Mouse (Mus musculus) regulatory T cell (primary cell): ENCODE results near the gene Clec11a.

Experiments used
- in situ Hi-C: fragments of 300-600 bp; cut with MboI, MseI; formaldehyde crosslinking; loops from one replicate; pipeline ENCODE4 v1.15.1; 2025; ENCODE audit warnings: high pct_unique_total_duplicates

The Clec11a gene

DNA sequence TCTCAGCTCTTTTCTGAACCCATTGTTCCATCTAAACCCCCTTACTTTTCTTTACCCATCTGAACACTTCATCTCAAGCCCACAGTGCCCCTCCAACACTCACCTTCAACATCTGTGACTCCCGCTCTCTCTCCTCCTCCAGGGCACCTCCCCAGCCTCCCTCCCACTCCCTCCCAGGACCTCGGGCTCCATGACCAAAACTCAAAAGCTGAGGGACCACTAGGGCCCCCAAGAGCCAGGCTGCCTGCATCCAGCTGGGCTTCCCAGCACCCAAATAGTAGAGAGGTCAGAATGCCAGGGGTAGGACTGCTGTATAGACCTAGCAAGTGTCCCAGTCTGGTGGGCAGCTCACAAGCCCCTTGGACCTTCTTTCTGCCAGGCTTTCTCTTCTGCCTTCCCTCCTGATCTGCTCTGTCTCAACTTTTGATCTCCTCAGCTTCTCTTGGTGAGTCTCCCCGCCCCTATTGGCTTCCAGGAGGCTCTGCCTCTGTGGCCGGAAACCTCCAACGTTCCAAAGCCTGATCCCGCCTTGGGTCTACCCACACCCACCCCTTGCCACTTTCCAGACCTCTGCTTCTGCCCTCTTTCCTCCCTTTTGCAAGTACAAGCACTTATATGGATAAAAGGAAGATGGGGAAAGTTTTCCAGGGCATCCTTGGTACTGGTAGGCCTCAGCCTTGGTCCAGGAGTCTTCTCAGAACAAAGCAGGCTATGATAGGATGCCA is at the start of gene Clec11a:
TSS of gene Clec11a (minus strand) at position 387 of the 725 bp plus-strand sequence.
- in situ Hi-C loops, result no loop called here

DNA sequence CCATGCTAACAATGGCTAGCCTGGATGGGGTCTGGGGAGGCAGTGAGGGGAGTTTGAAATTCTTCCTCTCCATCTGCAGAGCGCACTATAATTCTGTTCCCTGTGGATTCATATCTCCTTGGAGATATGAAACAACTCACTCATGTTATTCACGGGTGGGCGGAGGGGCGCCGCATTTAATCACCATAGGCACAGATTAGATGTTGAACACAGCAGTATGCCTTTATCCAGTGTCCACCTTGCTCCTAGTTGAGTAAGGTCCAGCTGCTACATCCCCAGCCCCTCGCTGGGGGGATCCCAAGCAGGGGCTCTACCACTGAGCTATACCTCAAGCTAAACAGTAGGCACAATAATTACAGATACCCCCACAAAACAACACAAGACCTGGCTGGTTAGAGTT is 48.7 kb upstream of the Clec11a start:
- in situ Hi-C loops, result no loop called here

DNA sequence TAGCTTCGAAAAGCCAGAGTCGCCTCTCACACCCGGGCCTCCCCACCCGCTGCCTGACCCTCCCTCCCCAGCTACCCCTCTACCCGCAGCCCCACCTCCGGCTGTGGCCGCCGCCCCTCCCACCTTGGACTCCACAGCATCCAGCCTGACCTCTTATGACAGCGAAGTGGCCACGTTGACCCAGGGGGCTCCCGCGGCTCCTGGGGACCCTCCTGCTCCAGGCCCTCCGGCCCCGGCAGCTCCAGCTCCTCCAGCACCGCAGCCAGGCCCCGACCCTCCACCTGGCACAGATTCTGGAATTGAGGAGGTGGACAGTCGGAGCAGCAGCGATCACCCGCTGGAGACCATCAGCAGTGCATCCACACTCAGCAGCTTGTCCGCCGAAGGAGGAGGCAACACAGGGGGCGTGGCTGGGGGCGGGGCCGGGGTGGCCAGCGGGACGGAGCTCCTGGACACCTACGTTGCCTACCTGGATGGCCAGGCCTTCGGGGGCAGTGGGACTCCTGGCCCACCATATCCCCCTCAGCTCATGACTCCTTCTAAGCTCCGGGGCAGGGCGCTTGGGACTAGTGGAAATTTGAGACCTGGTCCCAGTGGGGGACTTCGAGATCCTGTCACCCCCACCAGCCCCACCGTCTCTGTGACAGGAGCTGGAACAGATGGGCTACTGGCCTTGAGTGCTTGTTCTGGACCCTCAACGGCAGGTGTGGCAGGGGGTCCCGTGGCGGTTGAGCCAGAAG is 47.1 kb upstream of the Clec11a start:
- in situ Hi-C loops, result loop anchor here (5.0 kb wide), 2 partner anchors 41 to 86 kb away; partner anchors contain the start of gene Shank1

DNA sequence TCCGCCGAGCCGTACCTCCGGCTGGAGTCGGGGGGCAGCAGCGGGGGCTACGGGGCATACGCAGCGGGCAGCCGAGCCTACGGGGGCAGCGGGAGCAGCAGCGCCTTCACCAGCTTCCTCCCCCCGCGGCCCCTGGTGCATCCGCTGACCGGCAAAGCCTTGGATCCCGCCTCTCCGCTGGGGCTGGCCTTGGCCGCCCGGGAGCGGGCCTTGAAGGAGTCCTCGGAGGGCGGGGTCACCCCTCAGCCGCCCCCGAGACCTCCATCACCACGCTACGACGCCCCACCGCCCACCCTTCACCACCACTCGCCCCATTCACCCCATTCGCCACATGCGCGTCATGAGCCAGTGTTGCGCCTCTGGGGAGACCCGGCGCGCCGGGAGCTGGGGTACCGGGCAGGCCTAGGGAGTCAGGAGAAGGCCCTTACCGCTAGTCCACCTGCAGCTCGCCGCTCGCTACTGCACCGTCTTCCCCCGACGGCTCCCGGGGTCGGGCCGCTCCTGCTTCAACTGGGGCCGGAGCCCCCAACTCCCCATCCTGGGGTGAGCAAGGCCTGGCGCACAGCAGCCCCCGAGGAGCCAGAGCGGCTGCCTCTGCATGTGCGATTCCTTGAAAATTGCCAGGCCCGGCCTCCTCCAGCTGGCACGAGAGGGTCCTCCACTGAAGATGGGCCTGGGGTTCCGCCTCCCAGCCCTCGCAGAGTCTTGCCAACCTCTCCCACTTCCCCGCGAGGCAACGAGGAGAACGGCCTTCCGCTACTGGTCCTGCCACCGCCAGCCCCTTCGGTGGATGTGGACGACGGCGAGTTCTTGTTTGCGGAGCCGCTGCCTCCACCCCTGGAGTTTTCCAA is 46.3 kb upstream of the Clec11a start:
- in situ Hi-C loops, result loop anchor here (5.0 kb wide), 2 partner anchors 41 to 86 kb away; partner anchors contain the start of gene Shank1

DNA sequence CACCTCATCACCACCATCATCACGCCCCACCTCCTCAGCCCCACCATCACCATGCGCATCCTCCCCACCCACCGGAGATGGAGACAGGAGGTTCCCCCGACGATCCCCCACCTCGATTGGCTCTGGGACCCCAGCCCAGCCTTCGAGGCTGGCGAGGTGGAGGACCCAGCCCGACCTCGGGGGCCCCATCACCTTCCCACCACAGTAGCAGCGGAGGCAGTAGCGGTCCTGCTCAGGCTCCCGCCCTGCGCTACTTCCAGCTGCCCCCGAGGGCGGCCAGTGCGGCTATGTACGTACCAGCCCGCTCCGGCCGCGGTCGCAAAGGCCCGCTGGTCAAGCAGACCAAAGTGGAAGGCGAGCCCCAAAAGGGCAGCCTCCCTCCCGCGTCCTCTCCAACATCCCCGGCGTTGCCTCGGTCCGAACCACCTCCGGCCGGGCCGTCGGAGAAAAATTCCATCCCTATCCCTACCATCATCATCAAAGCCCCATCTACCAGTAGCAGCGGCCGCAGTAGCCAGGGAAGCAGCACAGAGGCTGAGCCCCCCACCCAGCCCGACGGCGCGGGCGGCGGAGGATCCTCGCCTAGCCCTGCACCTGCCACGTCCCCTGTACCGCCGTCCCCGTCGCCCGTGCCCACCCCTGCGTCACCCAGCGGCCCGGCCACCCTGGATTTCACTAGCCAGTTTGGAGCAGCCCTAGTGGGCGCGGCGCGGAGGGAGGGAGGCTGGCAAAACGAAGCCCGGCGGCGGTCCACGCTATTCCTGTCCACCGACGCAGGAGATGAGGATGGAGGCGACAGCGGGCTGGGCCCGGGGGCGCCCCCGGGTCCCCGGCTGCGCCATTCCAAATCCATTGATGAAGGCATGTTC is 45.4 kb upstream of the Clec11a start:
- in situ Hi-C loops, result loop anchor here (5.0 kb wide), 2 partner anchors 40 to 85 kb away; partner anchors contain the start of gene Shank1

DNA sequence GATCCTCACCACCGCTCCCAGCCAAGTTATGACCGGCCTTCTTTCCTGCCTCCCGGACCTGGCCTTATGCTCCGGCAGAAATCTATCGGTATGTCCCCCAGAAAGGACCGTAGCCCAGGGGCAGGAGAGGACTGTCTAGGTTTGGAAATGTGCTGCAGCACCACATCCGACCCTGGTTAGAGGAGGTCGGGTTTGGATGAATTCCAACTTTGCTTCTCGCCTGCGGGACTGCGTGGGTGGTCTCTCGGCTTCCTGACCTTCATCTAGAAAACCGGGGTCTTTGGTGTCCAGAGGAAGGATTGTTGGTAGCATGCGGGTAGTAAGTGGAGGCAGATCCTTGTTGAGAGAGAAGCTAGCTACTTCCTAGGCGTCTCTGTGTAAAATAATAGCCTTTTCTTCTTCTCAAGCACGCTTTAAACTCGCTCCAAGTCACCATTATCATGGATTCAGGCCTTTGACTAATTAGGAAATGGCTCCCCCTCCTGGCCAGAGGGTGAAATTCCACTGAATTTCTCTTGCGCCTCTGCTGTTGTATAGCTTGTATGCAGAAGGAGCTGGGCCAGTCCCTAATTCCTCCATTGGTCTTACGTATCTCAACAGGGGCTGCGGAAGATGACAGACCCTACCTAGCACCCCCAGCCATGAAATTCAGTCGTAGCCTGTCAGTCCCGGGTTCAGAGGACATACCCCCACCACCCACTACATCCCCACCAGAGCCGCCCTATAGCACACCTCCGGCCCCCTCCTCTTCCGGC is 44.4 kb upstream of the Clec11a start:
- in situ Hi-C loops, result loop anchor here (5.0 kb wide), 2 partner anchors 39 to 84 kb away; partner anchors contain the start of gene Shank1

DNA sequence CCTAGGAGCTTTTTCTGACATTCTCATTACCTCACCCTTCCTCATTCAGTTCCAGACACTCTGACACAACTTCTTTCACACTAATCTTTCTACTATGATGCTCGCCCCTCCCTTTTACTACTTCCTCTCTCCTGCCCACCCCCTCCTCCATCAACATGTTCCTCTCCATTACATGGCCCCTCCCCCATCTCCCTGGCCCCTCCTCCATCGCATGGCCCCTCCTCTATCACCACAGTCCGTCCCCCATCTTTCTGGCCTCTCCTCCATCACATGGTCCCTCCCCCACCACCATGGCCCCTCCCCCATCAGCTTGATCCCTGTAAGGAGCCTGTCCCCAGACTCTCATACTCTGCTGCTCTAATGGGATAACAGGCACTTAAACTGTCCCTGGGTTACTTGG is 42.3 kb upstream of the Clec11a start:
- in situ Hi-C loops, result no loop called here

DNA sequence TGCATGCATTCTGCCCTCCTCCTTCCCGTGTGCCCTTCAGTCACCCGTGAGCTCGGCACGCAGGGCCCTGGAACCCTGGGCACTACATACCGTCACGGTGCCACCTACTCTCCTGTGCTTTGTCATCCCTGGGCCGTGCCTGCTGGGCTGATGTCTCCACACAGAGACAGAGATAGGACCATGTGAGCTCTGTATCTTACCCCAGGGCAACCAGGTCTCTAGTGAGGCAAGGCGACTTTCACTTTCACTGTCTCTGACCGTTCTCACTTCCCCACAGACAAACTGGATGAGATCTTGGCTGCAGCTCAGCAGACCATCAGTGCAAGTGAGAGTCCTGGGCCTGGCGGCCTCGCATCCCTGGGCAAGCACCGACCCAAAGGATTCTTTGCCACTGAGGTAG is 37.9 kb upstream of the Clec11a start:
- in situ Hi-C loops, result no loop called here

DNA sequence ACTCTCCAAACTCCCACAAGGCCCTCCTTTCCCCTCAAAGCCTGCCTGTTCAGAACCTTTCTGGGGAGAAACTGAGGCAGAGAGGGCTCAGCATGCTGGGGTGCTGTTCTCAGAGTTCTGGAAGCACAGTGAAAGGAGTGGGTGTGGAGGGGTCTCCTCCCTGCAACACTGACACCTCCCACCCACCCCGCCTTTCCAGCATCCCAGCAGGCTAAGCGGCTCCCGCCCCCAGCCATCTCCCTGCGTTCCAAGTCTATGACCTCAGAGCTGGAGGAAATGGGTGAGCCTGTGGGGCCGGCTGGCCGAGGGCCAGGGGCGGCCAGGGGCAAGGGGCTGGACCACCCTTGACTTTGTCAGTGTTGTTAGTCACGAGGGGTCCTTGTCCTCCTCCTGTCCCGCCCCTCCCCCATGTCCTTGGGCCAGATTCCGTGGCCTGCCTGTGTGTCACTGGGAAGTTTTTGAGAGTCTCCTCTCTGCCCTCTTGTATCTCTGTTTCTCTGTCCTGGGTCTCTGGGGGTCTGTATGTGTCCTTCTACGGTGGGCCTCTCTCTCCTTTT is 36.8 kb upstream of the Clec11a start:
- in situ Hi-C loops, result no loop called here

DNA sequence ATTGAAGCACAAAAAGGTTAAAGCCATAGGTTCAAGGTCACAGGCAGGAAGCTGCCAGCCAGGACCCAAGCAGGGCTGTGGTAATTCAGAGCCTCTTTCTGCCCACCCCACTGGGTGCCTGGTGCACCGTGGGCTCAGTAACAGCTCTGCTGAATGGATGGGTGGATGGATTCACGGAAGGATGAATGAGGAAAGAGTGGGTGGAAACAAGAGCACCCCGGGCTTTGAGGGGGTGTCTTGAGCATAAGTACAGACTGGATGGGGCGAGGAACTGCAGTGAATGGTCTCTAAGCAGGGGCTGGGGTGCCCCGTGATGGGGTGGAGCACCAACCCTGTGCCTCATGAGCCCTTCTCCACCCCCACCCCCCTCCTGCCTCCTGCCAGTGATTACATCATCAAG is 35.0 kb upstream of the Clec11a start:
- in situ Hi-C loops, result no loop called here

DNA sequence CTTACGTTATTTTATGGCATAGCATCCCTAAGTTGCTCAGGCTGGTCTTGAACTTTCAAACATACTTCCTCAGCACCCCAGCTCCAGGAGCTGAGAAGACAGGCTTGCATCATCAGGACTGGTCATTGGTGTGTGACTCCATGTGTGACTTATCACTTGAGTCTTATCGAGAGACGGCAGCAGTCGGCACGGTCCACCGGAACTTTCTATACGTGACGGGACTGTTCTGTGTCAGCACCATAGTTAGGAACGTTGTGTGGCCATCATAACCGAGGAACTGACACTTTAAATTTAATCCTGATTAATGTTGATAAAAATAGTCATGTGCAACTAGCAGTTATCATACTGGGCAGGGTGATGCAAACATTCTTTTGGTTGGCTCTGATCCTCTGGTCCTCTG is 34.4 kb upstream of the Clec11a start:
- in situ Hi-C loops, result no loop called here

DNA sequence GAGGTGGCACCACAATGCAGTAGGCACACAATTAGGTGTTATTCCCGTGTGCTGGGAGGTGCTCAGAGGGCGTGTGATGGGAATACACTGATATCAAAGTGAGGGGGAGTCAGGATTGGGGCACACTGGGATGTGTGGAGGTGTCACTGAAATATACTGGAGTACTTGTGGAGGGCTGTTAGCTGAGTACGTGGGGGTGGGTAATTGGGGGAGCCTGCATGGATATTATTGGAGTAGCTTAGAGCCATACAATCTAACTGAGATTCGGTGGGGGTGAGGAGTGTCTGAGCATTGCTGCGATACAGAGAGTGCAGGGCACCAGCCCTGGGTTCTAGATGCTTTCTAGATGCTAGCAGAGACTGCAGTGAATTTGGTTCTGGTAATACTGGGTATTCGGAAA is 33.5 kb upstream of the Clec11a start:
- in situ Hi-C loops, result no loop called here

DNA sequence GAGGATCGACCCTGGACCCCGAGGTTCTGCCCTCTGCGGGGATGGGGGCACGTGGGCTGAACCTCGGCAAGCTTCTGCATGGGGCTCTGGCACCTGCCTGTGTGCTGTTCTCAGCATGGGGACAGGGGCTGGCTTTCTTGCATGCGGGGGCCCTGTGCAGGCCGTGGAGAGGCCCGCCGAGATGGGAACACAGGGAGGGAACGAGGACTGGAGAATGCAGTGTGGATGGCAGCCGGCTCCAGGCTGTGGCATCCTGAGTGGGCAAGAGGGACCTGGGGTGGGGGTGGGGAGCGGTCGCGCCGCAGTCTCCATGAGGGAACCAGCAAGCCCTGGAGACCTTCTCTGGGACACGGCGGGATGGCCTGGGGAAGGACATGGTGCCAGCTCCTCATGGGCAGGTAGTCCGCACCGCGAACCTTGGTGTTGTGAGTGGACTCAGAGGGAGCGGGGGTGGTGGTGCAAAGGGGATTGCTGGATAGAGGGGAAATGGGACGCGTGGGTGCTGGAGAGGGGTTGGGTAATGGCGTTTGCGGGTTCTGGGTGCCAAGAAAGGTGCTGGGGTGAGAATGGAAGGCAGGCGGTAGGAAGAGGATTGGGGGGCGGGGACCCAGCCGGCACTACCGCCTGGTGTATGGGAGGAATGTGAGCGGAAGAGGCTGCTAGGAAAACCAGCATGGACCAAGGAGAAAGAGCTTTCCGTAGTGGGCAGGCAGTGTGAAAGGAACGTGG is 30.6 kb upstream of the Clec11a start:
- in situ Hi-C loops, result no loop called here

DNA sequence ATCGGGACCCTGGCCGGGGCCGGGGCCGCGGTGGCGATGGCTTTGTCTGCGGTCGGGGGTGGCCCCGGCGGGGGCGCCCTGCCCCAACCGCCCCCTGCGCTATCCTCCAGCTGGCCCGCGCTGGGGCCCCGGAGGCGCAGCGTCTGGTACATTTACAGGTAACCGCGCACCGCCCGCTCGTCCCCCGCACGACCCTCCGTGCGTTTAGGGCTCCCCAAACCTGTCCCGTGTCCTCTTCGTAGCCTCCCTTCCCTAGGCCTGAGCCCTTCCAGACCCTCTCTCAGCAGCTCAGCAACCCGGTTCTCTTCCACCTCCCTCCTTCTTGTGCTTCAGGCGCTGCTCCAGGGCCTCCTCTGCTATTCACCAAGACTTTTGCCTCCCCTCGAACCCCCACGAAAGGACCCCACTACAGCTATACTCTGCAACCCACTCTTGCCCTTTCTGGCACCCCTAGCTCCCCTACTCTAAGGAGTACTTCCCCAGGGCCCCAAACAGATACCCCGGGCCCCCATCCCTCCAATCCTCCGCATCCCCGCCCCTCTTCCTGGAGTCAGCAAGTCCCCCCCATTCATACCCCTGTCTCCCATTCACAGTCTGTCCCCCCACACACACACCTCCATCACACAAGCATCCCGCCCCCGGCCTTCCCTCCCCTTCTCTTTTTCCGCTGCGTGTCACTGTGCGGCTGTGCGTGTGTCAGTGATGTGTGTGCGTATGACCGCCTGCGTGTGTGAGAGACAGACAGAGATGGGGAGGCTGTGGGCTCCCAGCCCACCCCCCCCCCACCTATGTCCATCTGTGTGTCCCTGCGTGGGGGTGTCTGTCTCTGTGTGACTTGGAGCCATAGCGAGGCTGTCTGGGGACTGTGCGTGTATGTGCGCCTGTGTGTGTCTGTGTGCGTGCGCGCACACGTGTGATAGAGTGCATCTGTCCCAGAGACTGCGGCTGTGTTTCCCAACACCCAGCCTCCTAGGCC is 29.6 kb upstream of the Clec11a start:
- in situ Hi-C loops, result no loop called here

DNA sequence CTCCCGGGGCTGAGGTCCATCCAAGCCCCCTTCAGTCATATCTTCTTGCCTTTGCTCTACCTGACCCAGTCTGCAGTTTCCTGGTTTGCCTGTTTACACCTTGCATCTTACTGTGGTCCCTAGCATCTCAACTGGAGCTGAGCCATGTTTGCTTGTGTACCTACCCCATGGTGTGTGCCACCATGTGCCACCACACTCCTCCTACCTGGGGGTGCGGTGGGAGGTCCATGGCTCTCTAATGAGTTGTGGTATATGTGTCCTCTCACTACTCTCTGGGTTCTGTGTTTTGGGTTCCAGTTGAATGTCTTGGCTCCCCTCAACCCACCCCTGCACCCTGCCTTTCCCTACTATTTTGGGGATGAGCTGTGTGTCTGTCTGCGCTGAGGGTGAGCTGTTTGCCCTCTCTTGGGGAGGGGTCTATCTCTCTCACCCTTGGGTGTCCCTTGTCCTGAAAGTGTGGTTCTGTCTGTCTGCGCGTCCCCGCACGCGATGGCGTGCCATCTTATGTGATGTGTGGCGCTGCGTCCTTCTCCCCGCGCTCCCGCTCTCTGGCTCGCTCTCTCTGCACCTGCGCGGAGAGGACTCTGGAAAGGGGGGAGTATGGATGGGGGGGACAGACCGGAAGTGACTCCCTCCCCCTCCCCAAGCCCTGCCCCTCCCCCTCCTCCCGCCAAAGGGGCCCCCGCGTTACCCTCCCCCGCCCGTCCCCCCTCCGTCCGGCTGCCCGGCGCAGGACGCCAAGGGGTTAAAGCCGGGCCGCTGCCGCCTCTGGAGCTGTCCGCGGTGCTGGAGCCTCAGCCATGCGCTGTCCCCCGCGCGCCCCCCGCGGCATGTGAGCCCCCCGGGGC is 28.6 kb upstream of the Clec11a start:
- in situ Hi-C loops, result no loop called here

DNA sequence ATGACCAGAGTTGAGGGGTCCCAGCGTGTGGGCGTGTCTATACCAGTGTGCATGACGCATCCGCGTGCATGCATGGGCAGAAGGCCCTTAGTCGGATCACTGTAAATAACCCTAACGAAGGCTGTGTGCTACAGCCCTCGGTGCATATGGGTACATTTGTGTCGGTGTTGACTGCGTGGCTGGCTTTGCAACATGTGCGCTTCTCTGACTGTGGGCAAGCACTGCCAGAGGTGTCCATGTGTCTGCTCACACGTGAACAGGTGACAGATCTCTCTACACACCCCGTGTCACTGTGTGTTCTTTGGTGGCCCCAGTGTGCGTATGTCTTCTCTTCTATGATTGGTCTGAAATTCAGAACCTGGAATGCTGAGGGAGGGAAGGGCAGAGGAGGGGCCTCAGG is 27.4 kb upstream of the Clec11a start:
- in situ Hi-C loops, result no loop called here

DNA sequence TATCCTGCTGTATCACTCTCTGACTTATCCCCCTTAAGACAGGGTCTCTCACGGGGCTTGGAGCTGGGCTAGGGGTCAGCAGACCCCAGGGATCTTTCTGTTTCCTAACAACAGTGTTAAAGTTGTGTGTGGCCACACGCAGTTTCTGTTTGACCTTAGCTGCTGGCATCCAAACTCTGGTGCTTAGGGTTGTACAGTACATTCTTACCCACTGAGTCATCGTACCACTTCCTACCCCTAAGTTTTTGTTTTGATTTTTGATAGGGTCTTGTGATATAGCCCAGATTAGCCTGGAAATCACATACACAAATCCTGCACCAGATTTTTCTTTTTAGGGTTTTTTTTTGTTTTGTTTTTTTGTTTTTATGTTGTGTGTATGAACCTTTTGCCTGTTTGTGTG is 25.6 kb upstream of the Clec11a start:
- in situ Hi-C loops, result no loop called here
